Mouse (Mus musculus): ENCODE data around the gene Arhgap6.

DNA sequence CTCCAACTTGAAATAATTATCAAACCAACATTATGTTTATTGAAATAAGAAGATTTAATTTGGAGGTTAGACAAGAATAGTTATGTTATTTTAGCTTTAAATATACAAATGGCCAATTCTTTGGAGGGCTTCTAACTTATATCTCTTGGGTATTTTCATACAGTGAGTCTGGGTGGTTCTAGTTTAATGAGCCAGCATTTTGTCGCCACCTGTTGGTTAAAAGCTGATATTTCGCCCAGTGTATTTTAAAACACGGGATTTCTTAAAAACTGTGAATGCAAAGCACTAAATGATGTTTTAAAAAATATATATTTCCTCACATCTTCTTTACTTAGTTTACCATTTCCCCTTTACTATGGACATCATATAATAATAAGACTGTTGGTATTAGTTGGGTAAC lies 140.5 kb downstream of the Arhgap6 start:
- TF ChIP-seq CHD2 (IDR thresholded peaks at IDR 0.05; ENCODE audit: low read depth, low read length) (no peak), HCFC1 (IDR thresholded peaks at IDR 0.05; ENCODE audit: borderline replicate concordance, insufficient read depth, low read length) (no peak), MAFK (IDR thresholded peaks at IDR 0.05; ENCODE audit: insufficient read depth, low read depth, low read length) (no peak), ZC3H11A (IDR thresholded peaks at IDR 0.05; ENCODE audit: borderline replicate concordance, low read depth, low read length) (no peak)
